Mouse (Mus musculus) ovary, postnatal 36 days (tissue): ENCODE results near the gene Clmp.
"Not testable (repeated sequence)": the region's sequence is repeated elsewhere in the genome, so short reads cannot be mapped to it uniquely, and the experiment has no call there.

ENCODE experiments used
- DNase-seq: peaks from one replicate; pipeline ENCODE4 v3.0.0; 2022; ENCODE audit warnings: low spot score, mixed read lengths

Clmp gene

GRCm38 (mm10) chr9:40801614-40802532 is 116.1 kb downstream of the Clmp start:
- DNase-seq = not testable (repeated sequence)

- DNase-seq = not testable (repeated sequence)
Observed at GRCm38 (mm10) chr9:40802533-40802875, 116.7 kb downstream of the Clmp start.

DNA sequence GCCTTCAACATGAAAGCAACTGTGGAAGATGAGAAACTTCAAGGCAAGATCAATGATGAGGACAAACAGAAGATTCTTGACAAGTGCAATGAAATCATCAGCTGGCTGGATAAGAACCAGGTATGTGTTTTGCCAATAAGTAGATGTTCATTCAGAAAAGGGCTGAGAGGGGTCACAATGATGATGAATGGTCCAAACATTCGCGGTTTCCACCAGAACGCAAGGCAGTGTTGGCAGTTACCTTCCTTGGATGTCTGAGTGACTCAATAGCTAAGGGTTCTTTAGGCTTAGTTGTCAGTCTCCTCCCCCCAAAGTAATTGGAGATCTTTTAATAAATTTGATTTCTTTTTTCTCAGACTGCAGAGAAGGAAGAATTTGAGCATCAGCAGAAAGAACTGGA is 118.8 kb downstream of the Clmp start:
- DNase-seq = not testable (repeated sequence)

- peak; percentile 48 for DNase-seq
Observed at GRCm38 (mm10) chr9:40805263-40805662, 119.5 kb downstream of the Clmp start.

DNA sequence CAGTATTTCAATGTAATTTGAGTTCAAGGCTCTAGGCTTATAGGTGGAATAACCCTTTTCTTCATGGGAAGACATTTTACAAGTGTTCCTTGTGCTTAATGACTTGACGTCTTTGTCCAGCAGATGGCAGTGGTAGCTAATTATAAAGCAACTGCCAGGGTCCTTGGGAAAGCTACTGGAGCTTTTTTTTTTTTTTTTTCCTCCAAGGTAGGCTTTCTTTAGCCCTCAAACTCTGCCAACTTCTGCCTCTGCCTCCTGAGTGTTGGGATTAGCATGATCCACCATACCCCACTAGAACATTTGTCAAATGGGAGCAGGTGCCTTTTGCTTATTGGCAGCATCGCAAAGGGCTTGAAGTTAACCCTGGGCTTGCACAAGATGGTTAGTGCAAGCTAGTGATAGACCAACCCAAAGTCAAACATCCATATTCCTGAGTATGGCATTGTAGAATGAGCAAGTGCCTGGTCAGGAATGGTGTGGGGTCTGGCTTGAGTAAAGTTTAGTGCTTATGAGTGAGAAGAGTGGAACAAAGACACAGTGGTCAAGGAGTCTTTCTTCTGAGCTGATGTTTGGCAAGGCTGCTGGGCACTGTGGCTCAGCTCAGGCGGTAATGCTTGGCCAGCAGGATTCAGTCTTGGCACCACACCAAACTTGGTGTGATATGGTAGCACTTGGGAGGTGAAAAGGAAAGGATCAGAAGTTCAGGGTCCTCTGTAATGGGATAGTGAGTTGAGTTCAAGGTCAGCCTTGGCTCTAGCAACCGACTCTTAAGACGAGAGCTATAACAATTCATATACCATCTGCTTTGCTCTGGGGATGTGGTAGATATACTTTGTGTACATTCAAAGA is 120.9 kb downstream of the Clmp start:
- DNase-seq = peak; percentile 18

- no peak for DNase-seq
Observed at GRCm38 (mm10) chr9:40807289-40807920, 121.6 kb downstream of the Clmp start.

DNA sequence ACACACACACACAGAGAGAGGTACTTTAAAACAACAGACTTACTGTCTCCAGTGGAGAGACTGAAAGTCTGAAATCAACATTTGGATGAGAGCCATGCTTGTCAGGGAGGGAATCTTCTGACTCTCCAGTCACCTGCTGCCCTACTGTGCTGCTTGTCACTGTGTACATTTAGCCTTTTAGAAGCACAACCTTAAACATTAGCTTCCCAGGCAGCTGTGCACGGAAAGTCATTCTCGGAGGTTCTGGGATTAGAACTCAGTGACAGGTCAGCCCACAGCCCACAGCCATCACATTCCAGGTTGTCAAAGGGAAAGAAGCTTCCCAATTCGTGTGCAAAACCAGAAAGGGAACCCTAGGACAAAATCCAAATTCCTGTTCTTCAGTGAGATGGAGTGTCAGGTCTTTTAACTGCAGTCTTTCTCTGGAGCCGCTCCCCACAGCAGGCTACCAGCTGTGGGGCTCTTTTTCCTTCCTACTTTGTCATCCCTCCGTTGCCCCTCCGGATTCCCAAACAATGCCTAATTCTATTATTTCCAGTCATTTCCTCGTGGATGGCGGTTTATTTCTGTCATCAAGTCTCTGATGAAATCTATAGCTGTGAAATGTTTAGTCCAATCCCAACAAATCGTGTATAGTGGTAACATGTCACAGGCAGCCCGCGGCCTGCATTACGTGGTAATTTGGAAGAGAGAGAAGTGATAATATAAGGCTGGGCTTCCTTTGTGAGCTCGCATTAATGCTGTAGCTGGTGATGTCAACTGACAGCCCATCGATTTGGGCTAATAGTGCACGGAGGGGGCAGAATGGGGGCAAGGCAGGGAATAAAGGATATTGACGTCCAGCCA is 122.5 kb downstream of the Clmp start:
- no peak for DNase-seq

GRCm38 (mm10) chr9:40808907-40809280 is 123.1 kb downstream of the Clmp start:
- DNase-seq = no peak

- DNase-seq = no peak
Observed at GRCm38 (mm10) chr9:40811860-40812259, 126.1 kb downstream of the Clmp start.

DNA sequence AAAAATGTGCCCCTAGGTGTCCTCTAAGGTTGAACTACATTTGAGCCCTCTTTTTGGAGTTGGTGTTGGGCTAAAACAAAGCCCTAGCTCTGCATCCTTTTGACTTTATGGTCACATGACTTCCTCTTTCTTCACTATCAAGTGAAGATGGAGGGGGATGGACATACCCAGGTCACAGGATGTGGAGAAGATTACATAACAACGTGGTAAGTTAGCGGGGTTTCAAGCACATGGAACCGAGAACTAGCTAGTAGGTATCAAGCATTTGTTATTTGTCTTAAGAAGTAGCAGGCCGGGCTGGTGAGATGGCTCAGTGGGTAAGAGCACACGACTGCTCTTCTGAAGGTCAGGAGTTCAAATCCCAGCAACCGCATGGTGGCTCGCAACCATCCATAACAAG is 128.3 kb downstream of the Clmp start:
- DNase-seq = no peak

- DNase-seq = no peak
Observed at GRCm38 (mm10) chr9:40817325-40818028, 131.7 kb downstream of the Clmp start.

DNA sequence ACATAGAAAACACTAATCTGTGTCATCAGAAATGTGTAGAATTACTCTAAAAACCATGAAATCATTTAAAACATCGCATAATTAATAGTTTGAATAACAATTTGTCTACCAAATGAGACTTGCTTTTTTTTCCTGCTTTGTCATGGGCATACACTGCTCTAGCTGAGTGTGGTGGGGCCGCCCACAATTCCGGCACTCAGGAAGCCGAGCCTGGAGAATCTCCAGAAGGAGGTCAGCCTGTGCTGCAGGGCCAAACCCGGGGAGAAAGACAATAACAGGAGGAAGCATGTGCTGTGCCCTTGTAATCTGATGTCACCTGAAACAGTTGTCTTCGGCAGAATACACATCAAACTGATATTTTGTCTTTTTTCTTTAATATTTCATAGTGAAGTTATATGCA is 139.8 kb downstream of the Clmp start:
- no peak for DNase-seq

DNA sequence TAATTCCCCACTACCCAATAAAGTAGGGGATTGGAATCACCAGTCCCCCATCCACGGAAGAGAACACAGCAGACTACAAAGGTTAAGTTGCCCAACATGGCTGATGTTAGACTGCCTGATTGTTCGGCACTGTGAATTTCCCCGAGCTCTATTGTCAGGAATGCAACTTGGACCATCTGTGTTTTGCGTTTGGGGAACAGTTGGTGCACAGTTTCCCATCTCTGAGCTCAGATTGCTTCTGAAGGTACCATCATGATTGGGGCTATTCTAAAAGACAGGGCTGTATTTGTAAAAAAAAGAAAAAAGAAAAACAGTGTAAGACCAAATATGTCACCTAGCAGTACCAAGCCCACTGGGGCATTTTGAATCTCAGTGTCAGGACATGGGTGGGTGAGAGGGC is 141.6 kb downstream of the Clmp start:
- no peak for DNase-seq

GRCm38 (mm10) chr9:40834569-40834968 is 148.8 kb downstream of the Clmp start:
- peak; percentile 69 for DNase-seq
